Mouse (Mus musculus): ENCODE measurements at regions not wholly inside any gene's neighbourhood (a gene's known extent, or its start where the extent isn't known, plus 50 kb on each side); places are given as distances from the start of the nearest gene placed in this dataset.

GRCm38 (mm10) chr16:51675988-51676387 is 355.0 kb upstream of the Cblb start:
- TF ChIP-seq CTCF (IDR thresholded peaks at IDR 0.05; ENCODE audit: low read depth) (no peak), EP300 (IDR thresholded peaks at IDR 0.05; ENCODE audit: low read depth) (no peak)
